Mouse (Mus musculus) neural tube, embryonic 14.5 days (tissue): ENCODE results near the gene Smg6. TPM values are rescaled to one million over a fixed set of nuclear protein-coding genes. Genes with fewer than 3 reads are reported as not detected.

ENCODE experiments used
- ATAC-seq: fragments of 200-750 bp; cut with Nextera tagmentation; 2 replicates; pipeline ENCODE4 v1.8.0; 2017; ENCODE audit warnings: low read depth, mild to moderate bottlenecking, moderate TSS enrichment, moderate library complexity
- H3K27ac ChIP-seq: fragments of 300-500 bp; sonication (generic); 2 replicates; pipeline ENCODE4 v1.5.1; 2014; ENCODE audit warnings: low read depth, mild to moderate bottlenecking, control low read depth, low read length, moderate library complexity, mixed read lengths
- H3K27me3 ChIP-seq: fragments of 300-500 bp; sonication (generic); 2 replicates; pipeline ENCODE4 v1.6.1; 2014; ENCODE audit warnings: low read length; ENCODE audit not compliant: control insufficient read depth, insufficient read depth
- H3K36me3 ChIP-seq: fragments of 300-500 bp; sonication (generic); 2 replicates; pipeline ENCODE4 v1.6.1; 2014; ENCODE audit warnings: low read length, mixed read lengths; ENCODE audit not compliant: control insufficient read depth, insufficient read depth
- H3K4me1 ChIP-seq: fragments of 300-500 bp; sonication (generic); 2 replicates; pipeline ENCODE4 v1.6.1; 2014; ENCODE audit warnings: low read length; ENCODE audit not compliant: control insufficient read depth, insufficient read depth
- H3K4me2 ChIP-seq: fragments of 300-500 bp; sonication (generic); 2 replicates; pipeline ENCODE4 v1.6.1; 2014; ENCODE audit warnings: mild to moderate bottlenecking, low read depth, low read length, control low read depth
- H3K4me3 ChIP-seq: fragments of 300-500 bp; sonication (generic); 2 replicates; pipeline ENCODE4 v1.5.1; 2014; ENCODE audit warnings: low read depth, low read length, control low read depth, mixed read lengths
- H3K9ac ChIP-seq: fragments of 300-500 bp; sonication (generic); replicated peaks from 2 replicates; pipeline ENCODE4 v1.6.1; 2014; ENCODE audit warnings: low read depth, mild to moderate bottlenecking, control low read depth, low read length, mixed read lengths
- H3K9me3 ChIP-seq: fragments of 300-500 bp; sonication (generic); 2 replicates; pipeline ENCODE4 v1.6.1; 2016; ENCODE audit warnings: low read length; ENCODE audit not compliant: control insufficient read depth
- WGBS: fragments of 180-500 bp; shearing (Covaris S2); extraction: QIAGEN DNeasy Blood & Tissue Kit; methylation state at CpG from one replicate; pipeline ENCODE4 v1.1.7; 2014; 5-methylcytosine and 5-hydroxymethylcytosine counted together
- polyA plus RNA-seq: library from polyadenylated mRNA; unstranded; fragments of >200 nt; fragmentation: Nextera tagmentation; extraction: Ambion mirVana; gene quantifications from 2 replicates; pipeline ENCODE4 v1.2.1, GENCODE M21; 2014

Gene Smg6
- polyA plus RNA-seq, 1 experiment from 2014 or later: 13.7 TPM

DNA sequence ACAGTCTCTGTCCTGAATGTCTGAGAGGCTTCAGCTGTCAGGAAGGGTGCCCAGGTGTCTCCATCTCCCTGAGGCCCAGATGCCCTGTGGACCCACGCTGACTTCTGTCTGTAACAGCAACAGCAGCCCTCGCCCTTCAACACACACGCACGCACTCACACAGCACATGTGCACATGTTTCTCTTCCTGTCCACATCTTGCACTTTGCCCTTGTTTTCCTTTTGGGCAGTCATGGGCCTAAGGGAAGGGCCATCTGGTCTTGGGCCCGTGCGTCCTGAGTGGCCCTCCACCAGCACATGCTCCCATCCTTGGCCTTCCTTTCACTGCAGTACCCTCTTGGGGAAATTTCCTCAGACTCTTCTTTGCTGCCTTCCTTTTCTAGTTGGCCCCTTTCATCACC lies 237.8 kb downstream of the Smg6 start:
- Histone ChIP-seq H3K9ac (no peak overlapping the region), H3K36me3 (peaks cover 20% of the 10 kb centered on the region; the same call in 1 of the 2 replicates), H3K27ac (no peak overlapping the region), H3K4me3 (no peak overlapping the region), H3K27me3 (peaks cover 45% of the 10 kb centered on the region), H3K4me2 (no peak overlapping the region), H3K4me1 (peaks cover 13% of the 10 kb centered on the region), H3K9me3 (no peaks in the 10 kb centered on the region)
- 81% methylated on average over 6 of the region's 6 CpGs for WGBS
- ATAC-seq: no peak

DNA sequence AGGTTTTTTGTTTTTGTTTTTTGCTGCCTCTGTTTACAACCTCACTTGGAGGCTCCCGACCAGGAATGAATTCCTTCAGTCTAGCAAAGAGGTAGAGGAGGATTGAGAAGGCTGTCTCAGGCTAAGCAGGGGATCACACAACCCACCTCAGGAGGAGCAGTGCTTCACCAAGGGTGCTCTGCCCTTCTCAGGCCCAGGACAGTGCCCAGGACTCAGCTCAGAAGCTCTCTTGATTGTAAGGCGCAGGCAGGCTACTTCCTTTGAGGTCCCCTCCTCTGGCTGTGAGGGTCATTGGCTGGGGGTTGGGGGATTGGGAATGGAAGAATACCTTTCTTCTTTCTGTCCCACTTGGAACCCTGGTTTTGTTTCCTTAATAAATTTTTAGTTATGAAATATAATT lies 238.4 kb downstream of the Smg6 start:
- Histone ChIP-seq H3K9ac (no peak overlapping the region), H3K4me3 (no peak overlapping the region), H3K4me1 (peaks cover 19% of the 10 kb centered on the region), H3K9me3 (no peaks in the 10 kb centered on the region), H3K27ac (no peak overlapping the region), H3K36me3 (peaks cover 20% of the 10 kb centered on the region; the same call in 1 of the 2 replicates), H3K4me2 (no peak overlapping the region), H3K27me3 (peaks cover 51% of the 10 kb centered on the region)
- no peak for ATAC-seq
- 80% methylated on average over 2 of the region's 2 CpGs for WGBS

DNA sequence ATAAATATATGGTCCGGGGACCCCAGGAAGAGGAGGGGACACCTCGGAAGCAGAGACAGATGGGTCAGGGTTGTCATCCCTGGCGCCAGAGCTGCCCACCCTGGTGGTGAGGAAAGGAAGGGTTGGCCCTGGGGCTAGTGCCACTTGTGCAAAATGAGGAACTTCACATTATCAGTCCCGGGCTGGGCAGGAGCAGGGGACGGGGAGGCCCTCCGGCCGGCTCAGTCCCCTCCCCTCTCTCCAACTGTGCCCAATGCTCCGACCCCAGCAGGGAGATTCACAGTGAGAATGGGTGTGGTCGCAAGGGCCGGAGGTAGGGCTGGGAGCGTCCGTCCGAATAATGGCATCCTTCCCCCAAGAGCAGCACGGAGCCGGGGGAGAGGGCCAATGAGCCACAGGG lies 239.1 kb downstream of the Smg6 start:
- Histone ChIP-seq H3K4me3 (peak overlapping the region; percentile 24), H3K4me1 (peaks cover 23% of the 10 kb centered on the region), H3K36me3 (peaks cover 20% of the 10 kb centered on the region; the same call in 1 of the 2 replicates), H3K27me3 (peaks cover 51% of the 10 kb centered on the region), H3K4me2 (peak overlapping the region; percentile 38; the same call in 1 of the 2 replicates), H3K9me3 (no peaks in the 10 kb centered on the region), H3K9ac (no peak overlapping the region), H3K27ac (no peak overlapping the region)
- WGBS: 15% methylated on average over 15 of the region's 15 CpGs
- no peak for ATAC-seq

DNA sequence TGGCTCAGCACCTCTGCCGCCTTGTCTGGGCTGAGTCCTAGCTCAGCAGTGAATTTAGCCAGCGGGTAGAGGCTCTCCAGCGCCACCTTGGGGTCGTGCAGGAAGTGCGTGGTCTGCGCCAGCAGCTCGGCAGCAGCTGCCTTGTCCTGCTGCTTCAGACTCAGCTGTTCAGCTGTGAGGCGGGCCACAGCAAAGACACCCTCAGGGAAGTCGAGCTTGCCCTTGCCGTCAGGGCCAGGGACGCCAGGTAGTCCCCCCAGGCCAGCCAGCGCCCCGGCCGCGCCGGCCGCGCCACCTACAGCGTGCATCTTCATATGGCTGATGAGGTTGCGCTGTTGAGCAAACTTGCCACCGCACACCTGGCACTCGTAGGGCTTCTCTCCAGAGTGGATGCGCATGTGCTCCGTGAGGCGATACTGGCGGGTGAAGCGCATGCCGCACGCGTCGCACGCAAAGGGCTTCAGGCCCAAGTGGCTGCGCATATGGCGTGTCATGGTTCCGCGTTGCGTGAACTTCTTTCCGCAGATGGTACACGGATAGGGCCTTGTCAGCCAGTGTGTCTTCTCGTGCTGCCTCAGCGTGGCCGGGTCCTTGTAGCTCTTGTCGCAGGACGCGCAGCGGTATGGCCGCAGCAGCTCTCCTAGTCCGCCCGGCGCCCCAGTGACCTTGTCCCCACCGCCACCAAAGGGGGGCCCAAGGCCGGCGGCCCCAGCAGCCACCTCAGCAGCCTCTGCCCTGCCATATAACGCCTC lies 240.0 kb downstream of the Smg6 start:
- 0 out of 2 replicates have a peak overlapping the region, but pooled peaks have one; percentile 17 for H3K9ac ChIP-seq
- H3K27ac ChIP-seq: no peak overlapping the region
- H3K4me1 ChIP-seq: peaks cover 25% of the 10 kb centered on the region
- peaks cover 51% of the 10 kb centered on the region for H3K27me3 ChIP-seq
- H3K4me3 ChIP-seq: peak overlapping the region; percentile 24
- WGBS: 3% methylated on average over 52 of the region's 54 CpGs
- no peak for ATAC-seq
- H3K9me3 ChIP-seq: no peaks in the 10 kb centered on the region
- peak overlapping the region; percentile 38 for H3K4me2 ChIP-seq
- H3K36me3 ChIP-seq: 0 out of 2 replicates have a peak, but pooled peaks cover 15% of the 10 kb centered on the region

DNA sequence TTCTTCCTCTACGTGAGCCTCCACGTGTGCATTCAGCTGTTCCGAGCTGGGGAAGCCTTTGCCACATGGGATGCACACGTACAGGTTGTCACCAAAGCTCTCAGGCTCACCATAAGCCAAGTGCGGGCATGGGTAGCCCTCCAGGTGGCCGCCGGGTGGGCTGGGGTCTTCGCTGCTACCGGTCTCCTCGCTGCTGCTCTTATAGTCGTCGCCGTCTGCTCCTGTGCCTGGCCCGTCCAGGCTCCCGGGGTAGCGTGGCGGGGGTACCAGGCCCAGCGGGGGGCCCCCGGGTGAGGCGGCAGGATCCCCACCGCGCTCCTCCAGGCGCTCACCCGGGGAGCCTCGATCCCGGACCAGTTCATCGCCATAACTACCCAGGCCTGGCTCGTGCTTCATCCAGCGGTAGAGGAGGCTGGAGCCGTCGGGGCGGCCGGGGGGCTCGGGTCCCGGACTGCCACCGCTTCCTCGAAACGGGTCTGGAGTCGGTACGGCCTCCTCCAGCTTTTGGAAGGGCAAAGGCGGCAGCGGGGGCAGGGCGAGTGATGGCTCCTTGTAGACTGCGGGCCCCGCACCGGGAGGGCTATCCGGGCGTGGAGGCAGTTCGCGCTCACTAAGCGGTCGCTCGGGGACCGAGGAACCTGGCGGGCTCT lies 240.7 kb downstream of the Smg6 start:
- Histone ChIP-seq H3K27ac (no peak overlapping the region), H3K9ac (peak overlapping the region; percentile 25; the same call in 1 of the 2 replicates), H3K4me1 (peaks cover 29% of the 10 kb centered on the region), H3K4me2 (peak overlapping the region; percentile 38), H3K36me3 (0 out of 2 replicates have a peak, but pooled peaks cover 14% of the 10 kb centered on the region), H3K27me3 (peaks cover 51% of the 10 kb centered on the region), H3K9me3 (no peaks in the 10 kb centered on the region), H3K4me3 (peak overlapping the region; percentile 45)
- WGBS: 6% methylated on average over 55 of the region's 55 CpGs
- no peak for ATAC-seq

DNA sequence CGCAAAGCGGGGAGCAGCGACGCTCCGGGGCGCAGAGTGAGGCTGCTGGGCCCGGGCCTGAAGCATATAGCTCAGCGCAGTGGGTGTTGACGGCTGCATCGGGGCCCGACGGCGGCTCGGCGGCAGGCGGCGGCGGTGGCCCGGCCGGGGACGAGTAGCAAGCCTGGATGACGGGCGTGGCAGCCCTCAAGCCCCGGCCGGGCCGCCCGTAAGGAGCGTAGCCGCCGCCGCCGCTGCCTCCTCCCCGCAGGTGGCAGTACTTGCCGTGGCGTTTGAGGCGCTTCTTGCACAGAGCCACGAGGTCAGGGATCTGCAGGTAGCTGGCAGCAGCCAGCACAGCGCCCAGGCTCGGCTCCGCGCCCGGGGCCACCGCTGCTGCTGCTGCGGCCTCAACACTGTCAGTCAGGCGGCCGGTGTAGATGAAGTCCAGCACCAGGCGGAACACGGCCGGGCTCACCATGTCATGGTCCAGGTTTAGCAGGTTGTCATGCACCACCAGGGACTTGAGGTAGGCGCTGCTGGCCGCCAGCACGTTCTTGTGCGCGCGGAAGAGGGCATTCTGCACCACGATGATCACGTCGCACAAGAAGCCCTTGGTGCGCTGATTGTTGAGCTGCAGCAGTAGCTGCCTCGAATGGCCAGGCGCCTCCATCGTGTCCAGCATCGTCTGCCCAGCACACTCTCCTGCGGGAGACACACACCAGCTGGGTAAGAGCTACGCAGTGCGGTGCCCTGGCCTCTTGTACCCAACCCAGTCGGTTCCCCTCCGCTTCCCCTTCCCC lies 241.4 kb downstream of the Smg6 start:
- Histone ChIP-seq H3K9me3 (no peaks in the 10 kb centered on the region), H3K4me3 (peak overlapping the region; percentile 45), H3K27ac (no peak overlapping the region), H3K4me1 (peaks cover 29% of the 10 kb centered on the region), H3K36me3 (0 out of 2 replicates have a peak, but pooled peaks cover 11% of the 10 kb centered on the region), H3K27me3 (peaks cover 51% of the 10 kb centered on the region), H3K9ac (peak overlapping the region; percentile 25), H3K4me2 (peak overlapping the region; percentile 30)
- 3% methylated on average over 58 of the region's 68 CpGs for WGBS
- no peak for ATAC-seq

DNA sequence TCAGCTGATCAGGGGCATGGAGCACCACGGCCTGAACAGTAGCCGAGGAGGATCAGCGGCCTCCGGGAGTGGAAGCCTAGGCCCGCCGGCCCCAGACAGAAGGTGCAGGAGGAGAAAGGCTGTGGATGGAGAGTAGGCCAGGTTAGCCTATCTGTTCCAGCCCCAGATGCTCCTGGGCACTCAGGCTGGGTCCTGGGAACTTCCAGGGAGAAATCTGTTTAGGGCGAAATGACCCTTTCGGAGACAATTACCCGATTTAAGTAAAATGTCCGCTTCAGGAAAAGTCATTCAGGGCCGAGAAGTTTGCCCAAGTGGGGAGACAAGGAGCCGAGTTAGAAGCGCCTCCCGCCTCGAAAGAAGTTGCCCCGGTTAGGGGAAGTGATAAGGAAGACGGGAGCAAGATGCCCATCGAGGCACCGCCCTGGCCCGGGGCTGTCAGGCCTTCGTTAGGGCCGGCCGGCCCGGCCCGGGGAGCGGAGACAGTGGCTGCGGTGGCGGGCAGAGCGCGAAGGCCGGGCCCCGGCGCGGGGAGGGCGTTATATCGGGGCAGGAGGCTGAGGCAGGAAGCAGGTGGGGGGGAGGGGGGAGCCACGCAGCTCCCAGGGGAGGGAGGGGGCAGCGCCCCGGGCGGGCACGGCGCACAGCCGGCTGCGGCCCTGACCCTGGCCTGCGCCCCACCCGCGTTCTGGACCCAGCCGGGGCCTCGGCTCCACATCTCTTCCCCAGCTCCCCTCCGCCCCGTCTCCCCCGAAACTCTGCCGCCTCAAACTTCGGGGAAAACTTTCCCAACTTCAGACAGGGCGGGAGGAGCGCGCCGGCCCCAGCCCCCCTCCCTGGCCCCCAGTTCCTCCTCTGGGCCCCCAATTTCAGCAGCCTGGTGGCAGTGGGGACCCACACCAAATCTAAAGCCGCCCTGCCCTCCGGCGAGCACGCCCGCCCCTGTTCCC lies 242.3 kb downstream of the Smg6 start:
- H3K4me3 ChIP-seq: peak overlapping the region; percentile 45
- no peaks in the 10 kb centered on the region for H3K9me3 ChIP-seq
- no peak for ATAC-seq
- H3K4me2 ChIP-seq: peak overlapping the region; percentile 87
- peaks cover 51% of the 10 kb centered on the region for H3K27me3 ChIP-seq
- H3K4me1 ChIP-seq: peaks cover 37% of the 10 kb centered on the region
- H3K36me3 ChIP-seq: 0 out of 2 replicates have a peak, but pooled peaks cover 5% of the 10 kb centered on the region
- H3K9ac ChIP-seq: peak overlapping the region; percentile 52
- 4% methylated on average over 51 of the region's 63 CpGs for WGBS
- H3K27ac ChIP-seq: no peak overlapping the region; the same call in 1 of the 2 replicates
